Mouse (Mus musculus): ENCODE results near the gene Catsper3.

DNA sequence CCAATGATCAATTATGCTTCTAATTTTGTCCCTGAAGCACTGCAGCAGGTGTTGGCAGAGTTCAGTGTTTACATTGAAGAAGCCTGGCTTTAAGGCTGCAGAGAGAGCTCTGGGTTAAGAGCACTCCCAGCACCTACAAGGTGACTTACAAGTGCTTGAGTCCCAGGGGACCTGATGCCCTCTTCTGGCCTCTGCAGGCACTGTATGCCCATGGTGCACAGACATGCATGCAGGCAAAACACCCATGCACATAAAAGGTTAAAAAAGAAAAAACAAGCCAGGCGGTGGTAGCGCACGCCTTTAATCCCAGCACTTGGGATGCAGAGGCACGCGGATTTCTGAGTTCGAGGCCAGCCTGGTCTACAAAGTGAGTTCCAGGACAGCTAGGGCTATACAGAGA lies 26.7 kb upstream of the Catsper3 start:
- no peak for TF ChIP-seq CTCF (IDR thresholded peaks at IDR 0.05; ENCODE audit: borderline replicate concordance, insufficient read depth, low read length)
- TF ChIP-seq POLR2A (IDR thresholded peaks at IDR 0.05; ENCODE audit: low read depth, low read length), result no peak
